Mouse (Mus musculus): ENCODE results near the gene Mybpc1.
"Not testable (repeated sequence)": the region's sequence is repeated elsewhere in the genome, so short reads cannot be mapped to it uniquely, and the experiment has no call there.

The Mybpc1 gene

GRCm38 (mm10) chr10:88494959-88495587, 109.9 kb downstream of the Mybpc1 start:
- DNase-seq (ENCODE audit: low spot score in 2 of 2): no peak

GRCm38 (mm10) chr10:88492658-88493057, 112.3 kb downstream of the Mybpc1 start:
- no peak for DNase-seq (ENCODE audit: low spot score in 2 of 2)

- no peak for DNase-seq (ENCODE audit: low spot score in 2 of 2)
Observed at GRCm38 (mm10) chr10:88491632-88492031, 113.3 kb downstream of the Mybpc1 start.

GRCm38 (mm10) chr10:88488629-88489028, 116.3 kb downstream of the Mybpc1 start:
- no peak for DNase-seq (ENCODE audit: low spot score in 2 of 2)

GRCm38 (mm10) chr10:88482866-88483265, 122.1 kb downstream of the Mybpc1 start:
- DNase-seq (ENCODE audit: low spot score in 2 of 2): not testable (repeated sequence)

Data from heart, adult 9 months (tissue).